20 mouse cellular contexts compared by ENCODE assay signal in genomic region chr1:90014446-90014845, GRCm38 (mm10). TPM values are rescaled to one million over a fixed set of nuclear protein-coding genes. Genes with fewer than 3 reads are reported as not detected.
DNase-seq lines count a peak whose midpoint lies in the region; ATAC-seq lines count a peak whose summit lies in the region.
"Had no signal": no experiment of that assay in that cellular context is flagged by ENCODE, and none has a peak within 500 bp of the region (broad histone marks: within the 10 kb centered on the region; RNA-seq: fewer than 3 reads in every experiment).

TSS of gene Asb18 (minus strand) at chr1:90014666.

- 45% methylated on average over 5 of the region's 5 CpGs for WGBS in heart, embryonic 16.5 days

- intact Hi-C loops in left cerebral cortex, postnatal 25 days (cut with DNase I), result no loop called here

- no peaks in the 10 kb centered on the region for H3K27me3 ChIP-seq in heart, embryonic 16.5 days (ENCODE audit: control insufficient read depth, insufficient read depth, low read length)
- H3K27me3 ChIP-seq: neural tube, embryonic 15.5 days had no signal

- H3K36me3 ChIP-seq in heart, embryonic 16.5 days (ENCODE audit: control insufficient read depth, insufficient read depth), result no peaks in the 10 kb centered on the region
- H3K36me3 ChIP-seq: hindbrain, embryonic 10.5 days; midbrain, embryonic 12.5 days; neural tube, embryonic 15.5 days had no signal

- ATAC-seq in heart, embryonic 16.5 days (replicated peaks; ENCODE audit: extremely low read depth, insufficient read depth, low FRiP score), result peak; percentile 61; the same call in 1 of the 2 replicates

- H3K4me2 ChIP-seq in heart, embryonic 16.5 days (ENCODE audit: low read depth, low read length), result no peak within 1 kb of the TSS; the same call in 1 of the 2 replicates
- H3K4me2 ChIP-seq: midbrain, embryonic 12.5 days; neural tube, embryonic 15.5 days had no signal

- H3K27ac ChIP-seq in heart, embryonic 16.5 days (ENCODE audit: low read length), result peak within 1 kb of the TSS; percentile 75
- H3K27ac ChIP-seq: hindbrain, embryonic 10.5 days; midbrain, embryonic 12.5 days; neural tube, embryonic 15.5 days had no signal

- H3K4me1 ChIP-seq in heart, embryonic 16.5 days (ENCODE audit: control insufficient read depth, insufficient read depth, low read length), result peaks cover 3% of the 10 kb centered on the region; the same call in 1 of the 2 replicates
- H3K4me1 ChIP-seq: hindbrain, embryonic 10.5 days; midbrain, embryonic 12.5 days; neural tube, embryonic 15.5 days had no signal

- peaks cover 4% of the 10 kb centered on the region; the same call in 1 of the 2 replicates for H3K9me3 ChIP-seq in heart, embryonic 16.5 days (replicated peaks; ENCODE audit: control insufficient read depth, low read length)
- H3K9me3 ChIP-seq: midbrain, embryonic 12.5 days; neural tube, embryonic 15.5 days had no signal

- DNase-seq in cerebellum, adult 11 months, result peak; percentile 26
- DNase-seq in cerebellum, postnatal 4 days (ENCODE audit: low spot score in 2 of 2), result no peak
- peak; percentile 28 for DNase-seq in cerebellum, adult 8-10 months
- DNase-seq in gonadal fat pad, adult 2 months (ENCODE audit: low read depth), result no peak
- DNase-seq in left cerebral cortex, postnatal 25 days (ENCODE audit: low spot score in 2 of 2), result no peak
- no peak for DNase-seq in adrenal gland, postnatal 10 days
- DNase-seq in ovary, adult 18-20 months (ENCODE audit: low spot score), result no peak
- DNase-seq: adrenal gland, postnatal 14 days; kidney, postnatal 36 days; liver; lung, adult 18-20 months; lung, postnatal 4 days; retina, postnatal 1 day; spleen, adult 18-20 months; thymus, postnatal 14 days had no signal

- no peak within 1 kb of the TSS for H3K9ac ChIP-seq in heart, embryonic 16.5 days (ENCODE audit: low read length)
- H3K9ac ChIP-seq: midbrain, embryonic 12.5 days; neural tube, embryonic 15.5 days had no signal

- no peak within 1 kb of the TSS for H3K4me3 ChIP-seq in heart, embryonic 16.5 days (ENCODE audit: low read length)
- H3K4me3 ChIP-seq: hindbrain, embryonic 10.5 days; midbrain, embryonic 12.5 days; neural tube, embryonic 15.5 days had no signal

RNA-seq across cellular contexts. Expression of gene Asb18, which starts in this region (rescaled TPM):
- polyA plus RNA-seq in gonadal fat pad, adult 2 months (2012; rRNA removed), result 26.8 and 36.7 TPM in 2 replicates
- 0.79 and 1.1 TPM in 2 replicates for polyA plus RNA-seq in heart, embryonic 16.5 days (2015; fragmentation: Nextera tagmentation; extraction: Ambion mirVana)
- 1 to 10 TPM; 1.5 to 1.6 TPM for total RNA-seq in left cerebral cortex, postnatal 25 days (2021)
- total RNA-seq in adrenal gland, postnatal 10 days (2021), result 1 to 10 TPM in 1 of 2 experiments, not detected in 1; 1.5 TPM
- total RNA-seq: adrenal gland, postnatal 14 days had no signal
- polyA plus RNA-seq: intestine, embryonic 14.5 days had no signal

Comparison
In these comparisons a context has a peak if more than half of its experiments do, and no peak if none do; other contexts are left out.
1. RNA of gene Asb18 (polyA plus RNA-seq): 26.8 to 36.7 TPM in gonadal fat pad, adult 2 months; 0.79 to 1.1 TPM in heart, embryonic 16.5 days; every median in the first group is over 10 times any median in the second.
2. DNase-seq: peak in cerebellum, adult 11 months (single experiment) and cerebellum, adult 8-10 months (single experiment); none in cerebellum, postnatal 4 days (0 of 2), gonadal fat pad, adult 2 months (single experiment), left cerebral cortex, postnatal 25 days (0 of 2), adrenal gland, postnatal 10 days (single experiment) and ovary, adult 18-20 months (single experiment).